Mouse (Mus musculus): Measurements from ENCODE around the gene Chst14.

DNA sequence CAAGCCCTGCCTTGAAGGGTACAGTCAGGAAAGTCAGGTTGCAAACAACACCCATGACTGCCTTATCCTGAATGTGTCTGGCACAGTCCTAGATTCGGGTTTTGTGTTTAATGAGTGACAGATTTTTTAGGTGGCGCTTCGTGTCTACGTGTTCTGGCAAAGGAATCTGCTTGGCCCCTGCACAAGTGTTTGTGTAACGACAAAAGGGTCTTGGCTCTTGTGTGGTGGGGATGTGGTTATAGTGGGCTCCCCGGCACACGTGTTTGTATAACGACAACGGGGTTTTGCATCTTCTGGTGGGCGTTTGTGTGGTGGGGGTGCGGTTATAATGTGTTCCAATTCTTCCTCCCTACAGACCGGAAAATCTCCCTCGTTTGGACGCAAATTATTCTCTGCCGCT lies 49.6 kb downstream of the Chst14 start:
- TF ChIP-seq POLR2A (IDR thresholded peaks at IDR 0.05; ENCODE audit: insufficient read depth, low read length) (no peak), CTCF (IDR thresholded peaks at IDR 0.05; ENCODE audit: low read depth, low read length) (no peak), EP300 (IDR thresholded peaks at IDR 0.05; ENCODE audit: insufficient read depth, low read depth, low read length) (no peak)

All from ES-Bruce4 (cell line).